Mouse (Mus musculus): ENCODE measurements around the gene Tmem107.
"Not testable (repeated sequence)": the region's sequence is repeated elsewhere in the genome, so short reads cannot be mapped to it uniquely, and the experiment has no call there.

The Tmem107 gene

DNA sequence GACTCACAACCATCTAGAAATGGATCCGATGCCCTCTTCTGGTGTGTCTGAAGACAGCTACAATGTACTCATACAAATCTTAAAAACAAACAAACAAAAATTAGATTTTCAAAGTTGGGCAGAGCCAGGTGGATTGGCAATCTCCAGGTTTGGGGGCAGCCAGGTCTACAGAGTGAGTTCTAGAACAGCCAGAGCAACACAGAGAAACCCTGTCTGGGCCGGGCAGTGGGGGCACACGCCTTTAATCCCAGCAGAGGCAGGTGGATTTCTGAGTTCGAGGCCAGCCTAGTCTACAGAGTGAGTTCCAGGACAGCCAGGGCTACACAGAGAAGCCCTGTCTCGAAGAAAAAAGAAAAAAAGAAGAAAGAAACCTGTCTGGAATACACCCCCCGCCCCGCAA is 23.2 kb downstream of the Tmem107 start:
- not testable (repeated sequence) for DNase-seq (ENCODE audit: low read depth)

DNA sequence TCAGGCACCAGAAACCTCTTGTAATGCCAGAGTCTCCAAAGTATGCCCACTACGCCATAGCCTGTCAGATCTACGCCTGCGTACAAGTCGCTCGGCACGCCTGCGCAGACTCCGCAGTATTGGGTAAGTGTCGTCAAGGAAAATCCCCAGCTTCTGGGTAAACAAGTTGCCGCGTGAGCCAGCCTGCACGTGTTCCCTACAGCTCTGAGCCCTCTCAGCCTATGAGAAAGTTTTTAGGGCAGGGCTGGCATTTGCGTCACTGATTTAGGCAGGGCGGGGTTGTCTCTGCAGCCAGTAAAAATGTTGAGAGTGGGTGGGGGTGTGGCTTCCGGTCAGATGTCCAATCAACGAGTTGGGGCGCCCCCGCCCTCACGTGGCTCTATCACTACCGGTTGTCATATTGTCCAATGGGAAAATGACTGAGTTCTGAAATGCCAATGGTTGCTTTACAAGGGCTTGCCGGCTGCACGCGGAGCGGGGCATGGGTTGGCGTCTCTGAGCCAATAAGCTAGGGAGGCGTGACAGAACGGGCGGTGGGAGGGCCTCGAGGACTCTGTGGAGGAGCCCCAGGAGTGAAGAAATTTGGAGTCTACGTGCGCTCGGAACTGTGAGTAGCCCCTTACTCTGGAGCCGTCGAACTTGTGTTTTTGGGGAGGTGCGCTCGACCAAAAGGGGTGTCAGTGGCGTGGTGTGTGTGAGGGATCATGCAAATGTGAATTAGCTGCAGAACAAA is 24.3 kb downstream of the Tmem107 start, which contains the start of gene Per1:
Gene Per1 (plus strand): TSS at position 521 of the 733 bp plus-strand sequence.
- peak; percentile 100 for DNase-seq (ENCODE audit: low read depth)

DNA sequence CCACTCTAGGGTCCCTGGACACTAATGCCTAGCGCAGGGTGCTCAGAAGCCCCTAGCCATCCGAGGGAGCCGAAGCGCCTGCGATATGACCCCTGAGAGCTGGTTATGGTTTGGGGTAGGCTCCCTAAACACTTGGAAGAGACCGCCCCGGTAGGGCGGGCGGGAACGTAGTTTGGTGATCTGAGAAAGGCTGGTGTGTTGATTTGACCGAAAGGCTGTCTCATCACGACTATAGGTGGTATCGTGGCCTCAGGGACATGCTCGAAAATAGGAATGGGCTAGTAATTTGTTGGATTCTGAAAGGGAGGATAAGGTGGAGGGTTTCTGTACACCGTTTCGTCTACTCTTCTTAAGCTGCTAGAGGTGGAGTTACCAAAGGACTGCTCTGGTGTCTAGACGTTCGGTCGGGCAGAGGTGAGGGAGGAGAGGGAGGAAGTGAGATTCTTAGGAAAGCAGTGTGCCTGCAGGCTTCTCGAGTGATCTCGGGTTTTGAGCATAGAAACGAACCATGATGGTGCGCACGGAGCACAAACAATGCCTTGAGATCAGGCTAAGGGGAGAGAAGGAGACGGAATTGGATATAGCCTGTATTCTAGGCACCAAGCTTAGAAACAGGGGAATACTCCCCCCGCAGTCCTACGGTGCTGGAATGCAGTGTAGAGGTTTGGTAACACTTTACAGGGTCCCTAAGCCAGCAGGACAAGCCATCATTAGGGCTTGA is 25.1 kb downstream of the Tmem107 start:
- DNase-seq (ENCODE audit: low read depth) = no peak

DNA sequence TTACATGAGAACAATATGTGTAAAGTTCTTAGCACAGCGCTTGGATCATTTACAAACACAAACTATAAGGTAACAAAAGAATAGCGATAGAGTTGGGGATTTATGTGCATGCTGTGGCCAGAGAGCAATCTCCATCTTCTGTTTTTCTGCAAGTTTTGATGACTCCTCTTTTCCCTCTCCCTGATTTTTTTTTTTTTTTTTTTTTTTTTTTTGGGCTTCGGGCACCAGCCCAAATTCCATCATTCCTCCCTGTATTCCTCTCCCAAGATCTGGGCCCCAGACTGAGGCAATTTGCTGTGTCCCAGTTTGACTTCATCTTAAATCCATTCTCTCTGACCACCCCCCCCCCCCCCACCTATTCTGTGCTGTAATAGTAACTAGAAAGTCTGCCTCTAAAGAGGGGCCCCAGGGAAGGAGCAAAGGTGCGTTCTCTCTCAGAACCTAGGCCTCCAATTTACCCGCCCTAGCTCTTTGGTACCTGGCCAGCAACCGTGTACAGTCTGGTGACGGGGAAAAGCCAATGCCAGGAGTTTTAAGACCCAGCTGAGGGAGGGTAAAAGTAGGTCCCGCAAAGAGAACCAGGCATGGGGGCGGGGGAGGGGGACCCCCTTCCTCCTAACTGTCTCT is 25.9 kb downstream of the Tmem107 start:
- peak; percentile 57 for DNase-seq (ENCODE audit: low read depth)

DNA sequence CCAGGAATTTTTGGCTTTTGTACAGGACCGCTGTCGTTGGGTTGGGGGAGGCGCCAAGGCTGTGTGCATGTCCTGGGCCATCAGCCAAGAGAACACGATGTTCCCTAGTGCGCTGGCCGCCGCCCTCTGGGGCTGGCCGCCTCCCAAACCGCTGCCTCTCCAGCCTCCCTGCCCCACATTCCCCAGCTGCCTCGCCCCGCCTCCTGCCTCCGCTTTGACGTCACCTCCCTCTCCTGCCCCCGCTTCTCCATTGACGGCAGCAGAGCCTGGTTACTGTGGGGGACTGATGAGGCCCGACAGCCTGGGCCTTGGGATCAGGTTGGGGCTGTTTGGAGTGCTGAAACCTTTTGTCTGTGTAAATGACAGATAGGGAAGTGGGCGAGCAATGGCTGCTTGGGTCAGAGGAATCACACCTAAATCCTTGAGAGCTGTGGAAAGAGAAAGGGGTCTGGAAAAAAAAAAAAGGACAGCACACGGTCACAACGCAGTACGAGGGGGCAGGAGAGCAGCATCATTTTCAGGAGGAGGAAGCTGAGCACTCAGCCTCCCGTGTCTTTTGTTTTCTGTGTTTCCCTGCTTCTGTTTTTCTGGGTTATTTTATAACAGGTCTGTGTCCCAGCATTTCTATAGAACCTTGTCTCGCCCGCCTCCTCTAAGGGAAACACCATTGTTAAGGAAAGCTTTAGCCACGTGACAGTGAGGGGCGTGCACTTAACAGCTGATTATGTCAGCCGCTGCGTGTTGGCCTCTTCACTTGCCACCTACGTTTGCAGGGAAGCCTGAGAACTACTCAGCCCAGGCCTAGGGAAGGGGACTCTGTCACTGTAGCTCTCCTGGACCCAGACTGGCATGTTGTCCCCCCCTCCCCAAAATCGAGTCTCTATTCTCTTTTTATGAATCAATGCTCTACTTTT is 26.6 kb downstream of the Tmem107 start:
- peak; percentile 94 for DNase-seq (ENCODE audit: low read depth)

DNA sequence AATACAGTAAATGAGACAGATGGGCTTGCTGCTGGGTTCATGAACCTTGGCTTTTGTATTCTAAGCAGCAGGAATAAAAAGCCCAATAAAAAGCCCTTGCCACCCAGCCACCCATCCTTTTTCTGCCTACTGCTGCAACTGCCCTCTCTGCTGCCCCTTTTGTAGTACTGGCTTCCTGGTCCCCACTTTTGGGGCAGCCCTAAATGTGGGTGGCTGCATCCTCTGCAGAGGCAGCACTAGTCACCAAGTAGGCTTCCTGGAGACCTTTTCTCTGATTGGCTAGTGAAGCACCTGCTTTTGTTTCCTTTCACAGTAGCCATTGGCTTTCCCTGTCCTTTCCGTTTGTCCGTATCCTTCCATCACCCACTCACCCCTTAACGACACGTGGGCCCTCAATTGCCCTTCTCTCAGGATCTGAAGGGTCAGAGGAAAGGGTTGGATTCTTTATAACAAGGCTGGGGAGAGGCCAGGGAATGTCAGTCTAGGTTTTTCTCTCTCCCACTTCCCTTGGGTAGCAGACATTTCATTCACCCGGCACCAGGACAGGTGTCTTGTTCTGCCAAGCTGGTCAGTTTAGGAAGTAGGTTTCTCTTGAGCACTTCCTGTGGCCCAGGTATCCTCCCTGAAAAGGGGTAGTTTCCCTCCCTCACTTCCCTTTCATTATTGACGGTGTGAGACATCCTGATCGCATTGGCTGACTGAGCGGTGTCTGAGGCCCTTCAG is 27.6 kb downstream of the Tmem107 start:
- DNase-seq (ENCODE audit: low read depth) = no peak

DNA sequence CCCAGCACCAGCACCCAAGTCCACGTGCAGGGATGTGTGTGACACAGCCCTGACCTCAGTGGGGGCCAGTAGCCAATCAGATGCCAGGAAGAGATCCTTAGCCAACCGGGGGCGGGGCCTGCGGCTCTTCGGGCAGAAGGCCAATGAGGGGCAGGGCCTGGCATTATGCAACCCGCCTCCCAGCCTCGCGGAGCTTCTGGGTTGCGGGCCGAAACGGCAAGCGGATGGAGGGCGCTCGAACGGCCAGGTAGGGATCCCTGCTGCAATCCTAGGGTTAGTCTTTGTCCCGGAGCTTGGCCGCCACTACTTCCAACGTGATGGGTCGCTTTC is 28.1 kb downstream of the Tmem107 start:
- DNase-seq (ENCODE audit: low read depth) = peak; percentile 91

DNA sequence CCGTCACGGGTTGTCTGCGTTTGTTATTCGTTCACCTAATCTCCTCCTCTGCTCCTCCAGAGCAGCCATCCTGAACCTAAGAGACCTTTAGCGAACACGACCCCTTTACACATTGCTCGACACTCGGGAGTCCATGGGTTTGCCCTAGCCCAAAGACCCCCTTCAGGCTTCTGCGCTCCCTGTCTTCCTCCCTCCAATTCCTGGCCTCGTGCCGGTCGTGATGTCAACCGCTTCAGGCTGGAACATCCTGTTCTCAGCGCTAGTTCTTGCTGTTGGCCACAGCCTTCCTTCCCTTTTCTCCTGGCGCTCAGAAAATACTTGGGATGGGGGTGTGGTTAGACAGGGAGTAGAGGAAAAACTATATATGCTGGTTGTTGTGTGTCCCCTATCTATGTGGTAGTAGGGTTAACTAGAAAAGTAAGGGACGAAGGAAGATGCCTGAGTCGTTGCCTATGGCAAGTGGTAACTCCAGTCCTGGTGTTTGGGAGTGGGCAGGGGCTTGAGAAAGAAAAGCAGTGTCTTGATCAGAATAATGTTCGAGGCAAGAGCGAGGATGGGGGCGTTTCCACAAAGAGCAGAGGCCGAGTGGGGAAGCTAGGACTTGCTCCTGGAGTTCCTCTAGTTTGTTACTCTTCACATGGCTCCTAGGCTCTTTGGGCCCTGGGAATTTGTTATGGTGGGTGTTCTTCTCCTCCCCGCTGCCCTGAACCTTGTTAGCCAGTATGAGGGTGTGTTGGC is 28.7 kb downstream of the Tmem107 start:
- no peak for DNase-seq (ENCODE audit: low read depth)

DNA sequence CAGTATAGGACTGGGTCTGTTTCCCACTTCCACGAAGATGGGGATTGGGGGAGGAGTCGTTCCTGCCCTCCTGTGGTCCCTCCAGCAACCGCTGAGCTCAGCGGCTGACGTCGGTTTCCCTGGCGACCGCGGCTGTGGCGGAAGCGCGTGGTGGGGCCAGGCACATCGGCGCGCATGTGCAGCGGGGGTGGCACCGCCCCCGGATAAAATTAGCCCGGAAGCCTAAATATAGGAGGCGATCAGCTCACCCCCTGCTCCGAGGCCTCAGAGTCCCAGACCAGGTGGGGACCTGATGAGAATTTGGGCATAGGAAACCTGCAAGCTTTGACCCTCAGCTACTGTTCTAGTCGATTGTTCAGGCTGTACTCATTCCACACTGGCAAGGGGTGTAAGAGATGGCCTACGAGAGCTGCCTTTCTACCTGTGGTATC is 29.3 kb downstream of the Tmem107 start:
- peak; percentile 83 for DNase-seq (ENCODE audit: low read depth)

DNA sequence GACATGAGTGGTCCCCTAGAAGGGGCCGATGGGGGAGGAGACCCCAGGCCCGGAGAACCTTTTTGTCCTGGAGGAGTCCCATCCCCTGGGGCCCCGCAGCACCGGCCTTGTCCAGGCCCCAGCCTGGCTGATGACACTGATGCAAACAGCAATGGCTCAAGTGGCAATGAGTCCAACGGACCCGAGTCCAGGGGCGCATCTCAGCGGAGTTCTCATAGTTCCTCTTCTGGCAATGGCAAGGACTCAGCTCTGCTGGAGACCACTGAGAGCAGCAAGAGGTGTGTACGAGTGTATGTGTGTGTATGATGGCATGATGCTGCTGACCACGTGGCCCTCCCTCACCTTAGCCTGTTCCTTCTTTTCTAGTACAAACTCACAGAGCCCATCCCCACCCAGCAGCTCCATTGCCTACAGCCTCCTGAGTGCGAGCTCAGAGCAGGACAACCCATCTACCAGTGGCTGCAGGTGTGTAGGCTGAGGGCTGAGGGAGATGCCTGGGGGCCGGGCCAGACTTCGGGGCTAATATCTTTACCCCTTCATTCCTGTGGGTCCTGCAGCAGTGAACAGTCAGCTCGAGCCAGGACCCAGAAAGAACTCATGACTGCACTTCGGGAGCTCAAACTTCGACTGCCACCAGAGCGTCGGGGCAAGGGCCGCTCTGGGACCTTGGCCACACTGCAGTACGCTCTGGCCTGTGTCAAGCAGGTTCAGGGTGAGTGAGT is 30.2 kb downstream of the Tmem107 start:
- DNase-seq (ENCODE audit: low read depth) = no peak

DNA sequence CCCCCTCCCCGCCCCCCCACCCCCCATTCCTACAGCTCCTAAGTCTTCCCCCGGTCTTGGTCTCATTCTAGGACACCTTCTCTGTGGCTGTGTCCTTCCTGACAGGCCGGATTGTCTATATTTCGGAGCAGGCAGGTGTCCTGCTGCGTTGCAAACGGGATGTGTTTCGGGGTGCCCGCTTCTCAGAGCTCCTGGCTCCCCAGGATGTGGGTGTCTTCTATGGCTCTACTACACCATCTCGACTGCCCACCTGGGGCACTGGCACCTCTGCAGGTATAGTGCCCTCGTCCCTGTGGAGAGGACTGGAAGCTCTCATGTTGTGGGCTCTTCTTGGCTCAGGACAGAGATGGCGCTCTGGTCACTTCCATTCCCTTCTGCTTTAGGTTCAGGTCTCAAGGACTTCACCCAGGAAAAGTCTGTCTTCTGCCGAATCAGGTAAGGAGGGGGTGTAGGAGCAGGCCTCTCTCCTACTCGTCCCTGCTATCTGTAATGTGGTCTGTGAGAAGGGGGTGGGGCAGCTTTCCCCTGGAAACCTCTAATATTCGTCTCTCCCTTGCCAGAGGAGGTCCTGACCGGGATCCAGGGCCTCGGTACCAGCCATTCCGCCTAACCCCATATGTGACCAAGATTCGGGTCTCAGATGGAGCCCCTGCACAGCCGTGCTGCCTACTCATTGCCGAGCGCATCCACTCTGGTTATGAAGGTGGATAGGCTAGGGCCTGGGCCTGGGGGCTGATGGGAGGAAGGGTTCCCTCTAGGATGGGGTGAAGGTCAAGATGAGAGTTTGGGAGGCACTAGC is 31.2 kb downstream of the Tmem107 start:
- no peak for DNase-seq (ENCODE audit: low read depth)

DNA sequence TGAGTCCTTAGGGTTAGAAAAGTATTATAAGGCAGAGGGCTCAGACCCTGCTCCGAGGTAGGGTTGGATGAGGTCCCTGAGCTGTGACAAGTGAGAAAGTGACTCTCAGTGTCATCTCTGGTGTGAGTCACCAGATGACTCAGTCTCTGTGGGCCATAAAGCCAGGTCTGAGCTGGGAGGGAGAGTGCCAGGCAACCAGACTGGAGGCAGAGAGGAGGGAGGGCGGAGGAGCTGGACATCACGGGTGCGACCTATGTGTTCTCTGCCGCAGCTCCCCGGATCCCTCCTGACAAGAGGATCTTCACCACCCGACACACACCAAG is 31.8 kb downstream of the Tmem107 start:
- DNase-seq (ENCODE audit: low read depth) = no peak

DNA sequence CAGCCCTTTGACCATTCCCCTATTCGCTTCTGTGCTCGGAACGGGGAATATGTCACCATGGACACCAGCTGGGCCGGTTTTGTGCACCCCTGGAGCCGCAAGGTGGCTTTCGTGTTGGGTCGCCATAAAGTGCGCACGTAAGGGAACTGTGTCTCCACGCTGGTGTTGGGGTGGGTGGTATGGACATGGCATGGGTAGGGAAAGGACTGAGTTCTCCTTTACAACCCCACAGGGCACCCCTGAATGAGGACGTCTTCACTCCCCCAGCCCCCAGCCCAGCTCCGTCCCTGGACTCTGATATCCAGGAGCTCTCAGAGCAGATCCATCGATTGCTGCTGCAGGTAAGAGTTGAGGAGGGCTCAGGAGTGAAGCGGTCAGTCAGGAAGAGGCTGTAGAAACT is 32.5 kb downstream of the Tmem107 start:
- no peak for DNase-seq (ENCODE audit: low read depth)

DNA sequence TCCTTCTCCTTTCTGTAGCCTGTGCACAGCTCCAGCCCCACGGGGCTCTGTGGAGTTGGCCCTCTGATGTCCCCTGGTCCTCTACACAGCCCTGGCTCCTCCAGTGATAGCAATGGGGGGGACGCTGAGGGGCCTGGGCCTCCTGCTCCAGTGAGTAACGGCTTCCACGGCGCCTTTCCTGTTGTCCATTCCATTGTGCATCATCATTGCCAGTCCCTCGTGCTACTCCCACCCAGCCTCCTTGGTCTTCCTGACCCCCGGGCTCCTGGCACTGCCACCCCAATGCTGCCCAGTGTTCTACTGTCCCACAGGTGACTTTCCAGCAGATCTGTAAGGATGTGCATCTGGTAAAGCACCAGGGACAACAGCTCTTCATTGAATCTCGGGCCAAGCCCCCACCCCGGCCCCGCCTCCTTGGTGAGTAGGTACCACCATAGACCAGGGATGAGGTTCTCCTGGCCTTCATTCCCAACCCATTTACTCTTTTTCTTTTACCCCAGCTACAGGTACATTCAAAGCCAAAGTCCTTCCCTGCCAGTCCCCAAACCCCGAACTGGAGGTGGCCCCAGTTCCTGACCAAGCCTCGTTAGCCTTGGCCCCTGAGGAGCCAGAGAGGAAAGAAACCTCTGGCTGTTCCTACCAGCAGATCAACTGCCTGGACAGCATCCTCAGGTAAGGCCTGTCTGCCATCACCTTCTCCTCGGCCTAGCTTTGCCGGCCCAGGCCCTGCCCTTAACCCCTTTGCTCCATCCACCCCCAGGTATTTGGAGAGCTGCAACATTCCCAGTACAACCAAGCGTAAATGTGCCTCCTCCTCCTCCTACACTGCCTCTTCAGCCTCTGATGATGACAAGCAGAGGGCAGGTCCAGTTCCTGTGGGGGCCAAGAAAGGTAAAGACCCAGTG is 33.2 kb downstream of the Tmem107 start:
- DNase-seq (ENCODE audit: low read depth) = no peak

DNA sequence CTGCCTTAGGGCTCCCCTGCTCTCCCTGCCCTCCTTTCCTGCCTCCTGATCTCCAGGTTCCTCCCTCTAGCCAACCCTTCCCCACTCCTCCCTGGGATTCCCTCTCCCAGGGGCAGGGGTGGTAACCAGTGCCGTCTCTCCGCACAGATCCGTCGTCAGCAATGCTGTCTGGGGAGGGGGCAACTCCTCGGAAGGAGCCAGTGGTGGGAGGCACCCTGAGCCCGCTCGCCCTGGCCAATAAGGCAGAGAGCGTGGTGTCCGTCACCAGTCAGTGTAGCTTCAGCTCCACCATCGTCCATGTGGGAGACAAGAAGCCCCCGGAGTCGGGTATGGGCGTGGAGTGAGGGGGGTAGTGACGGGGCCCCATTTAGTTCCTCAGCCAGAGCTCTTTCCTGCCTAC is 33.9 kb downstream of the Tmem107 start:
- DNase-seq (ENCODE audit: low read depth) = no peak

DNA sequence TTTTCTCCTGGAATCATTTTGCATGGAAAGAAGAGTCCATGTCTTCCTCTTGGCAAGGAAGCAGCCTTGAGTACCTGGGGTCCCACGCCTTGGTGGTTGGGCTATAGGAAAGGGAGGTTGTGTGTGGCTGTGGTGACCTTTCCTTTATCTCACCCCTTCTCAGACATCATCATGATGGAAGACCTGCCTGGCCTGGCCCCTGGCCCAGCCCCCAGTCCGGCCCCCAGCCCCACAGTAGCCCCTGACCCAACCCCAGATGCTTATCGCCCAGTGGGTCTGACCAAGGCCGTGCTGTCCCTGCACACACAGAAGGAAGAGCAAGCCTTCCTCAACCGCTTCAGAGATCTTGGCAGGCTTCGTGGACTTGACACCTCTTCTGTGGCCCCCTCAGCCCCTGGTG is 34.6 kb downstream of the Tmem107 start:
- no peak for DNase-seq (ENCODE audit: low read depth)

DNA sequence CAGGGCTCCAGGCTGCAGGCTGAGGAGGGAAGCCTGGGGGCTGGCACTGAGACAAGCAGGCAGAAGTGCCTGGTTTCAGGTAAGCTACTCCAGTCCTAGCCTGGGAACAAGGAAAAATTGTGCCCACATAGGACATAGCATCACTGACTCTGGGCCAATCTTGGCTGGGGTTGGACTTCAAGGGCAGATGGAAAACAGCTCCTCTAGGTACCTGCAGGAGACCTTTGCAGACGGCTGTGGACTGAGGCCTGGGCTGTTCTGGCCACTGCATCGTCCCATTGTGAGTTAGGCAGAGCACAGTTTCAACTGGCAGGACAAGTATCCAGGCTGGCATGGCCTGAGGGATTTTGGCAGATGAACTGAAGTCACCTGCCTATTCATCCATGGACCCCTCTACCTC is 35.2 kb downstream of the Tmem107 start:
- no peak for DNase-seq (ENCODE audit: low read depth)

DNA sequence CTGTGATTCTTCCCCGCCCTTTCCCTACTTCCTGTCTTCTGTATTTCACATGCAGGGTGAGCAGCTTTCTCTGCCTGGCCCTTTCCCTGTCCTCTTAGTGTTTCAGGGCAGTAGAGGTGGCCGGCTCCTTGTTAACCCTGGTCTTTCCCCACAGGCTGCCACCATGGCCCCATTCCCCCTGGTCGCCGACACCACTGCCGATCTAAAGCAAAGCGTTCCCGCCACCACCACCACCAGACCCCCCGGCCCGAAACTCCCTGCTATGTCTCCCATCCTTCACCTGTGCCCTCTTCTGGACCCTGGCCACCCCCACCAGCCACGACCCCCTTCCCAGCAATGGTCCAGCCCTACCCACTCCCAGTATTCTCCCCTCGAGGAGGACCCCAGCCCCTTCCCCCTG is 35.7 kb downstream of the Tmem107 start:
- no peak for DNase-seq (ENCODE audit: low read depth)
